Mouse (Mus musculus) hindbrain, embryonic 12.5 days (tissue): ENCODE data around the gene Tnfrsf25. TPM values are rescaled to one million over a fixed set of nuclear protein-coding genes. Genes with fewer than 3 reads are reported as not detected.

ENCODE experiments used
- ATAC-seq: fragments of 200-750 bp; cut with Nextera tagmentation; 2 replicates; pipeline ENCODE4 v1.8.0; 2017; ENCODE audit warnings: moderate TSS enrichment; ENCODE audit not compliant: low FRiP score
- H3K27ac ChIP-seq: fragments of 300-500 bp; sonication (generic); 2 replicates; pipeline ENCODE4 v1.5.1; 2016; ENCODE audit warnings: mild to moderate bottlenecking
- H3K27me3 ChIP-seq: fragments of 300-500 bp; sonication (generic); 2 replicates; pipeline ENCODE4 v1.6.1; 2016; ENCODE audit warnings: mild to moderate bottlenecking
- H3K36me3 ChIP-seq: fragments of 300-500 bp; sonication (generic); 2 replicates; pipeline ENCODE4 v1.6.1; 2016; ENCODE audit warnings: mild to moderate bottlenecking
- H3K4me1 ChIP-seq: fragments of 300-500 bp; sonication (generic); 2 replicates; pipeline ENCODE4 v1.6.1; 2016
- H3K4me2 ChIP-seq: fragments of 300-500 bp; sonication (generic); replicated peaks from 2 replicates; pipeline ENCODE4 v1.6.1; 2016; ENCODE audit warnings: mild to moderate bottlenecking
- H3K4me3 ChIP-seq: fragments of 300-500 bp; sonication (generic); 2 replicates; pipeline ENCODE4 v1.5.1; 2016; ENCODE audit warnings: mild to moderate bottlenecking
- H3K9ac ChIP-seq: fragments of 300-500 bp; sonication (generic); 2 replicates; pipeline ENCODE4 v1.6.1; 2016; ENCODE audit warnings: mild to moderate bottlenecking, moderate library complexity
- H3K9me3 ChIP-seq: fragments of 300-500 bp; sonication (generic); replicated peaks from 2 replicates; pipeline ENCODE4 v1.6.1; 2016; ENCODE audit warnings: mild to moderate bottlenecking
- WGBS: fragments of 180-500 bp; shearing (Covaris S2); methylation state at CpG from one replicate; pipeline ENCODE4 v1.1.7; 2016; 5-methylcytosine and 5-hydroxymethylcytosine counted together
- polyA plus RNA-seq: library from polyadenylated mRNA; unstranded; fragments of >200 nt; fragmentation: Nextera tagmentation; extraction: Ambion mirVana; gene quantifications from 2 replicates; pipeline ENCODE4 v1.2.1, GENCODE M21; 2016

Gene Tnfrsf25
- polyA plus RNA-seq, 1 experiment from 2014 or later = 0.74 TPM

- Histone ChIP-seq H3K36me3 (peaks cover 15% of the 10 kb centered on the region), H3K9ac (no peak overlapping the region), H3K9me3 (no peaks in the 10 kb centered on the region), H3K4me2 (no peak overlapping the region), H3K4me3 (no peak overlapping the region), H3K27me3 (peaks cover 14% of the 10 kb centered on the region), H3K4me1 (peaks cover 19% of the 10 kb centered on the region), H3K27ac (no peak overlapping the region)
- no peak for ATAC-seq
- WGBS = 85% methylated on average over 3 of the region's 3 CpGs
Measured at GRCm38 (mm10) chr4:152109509-152109908, 6.2 kb upstream of the Tnfrsf25 start.

GRCm38 (mm10) chr4:152110689-152111088, 5.0 kb upstream of the Tnfrsf25 start:
- Histone ChIP-seq H3K36me3 (peaks cover 15% of the 10 kb centered on the region), H3K27ac (no peak overlapping the region), H3K4me3 (no peak overlapping the region), H3K4me2 (no peak overlapping the region), H3K9me3 (no peaks in the 10 kb centered on the region), H3K9ac (no peak overlapping the region), H3K27me3 (peaks cover 26% of the 10 kb centered on the region), H3K4me1 (peaks cover 23% of the 10 kb centered on the region)
- 83% methylated on average over 4 of the region's 4 CpGs for WGBS
- ATAC-seq = no peak

GRCm38 (mm10) chr4:152112329-152112728, 3.4 kb upstream of the Tnfrsf25 start:
- no peak for ATAC-seq
- Histone ChIP-seq H3K27ac (no peak overlapping the region), H3K4me3 (no peak overlapping the region), H3K9ac (no peak overlapping the region), H3K27me3 (peaks cover 37% of the 10 kb centered on the region), H3K4me1 (peaks cover 30% of the 10 kb centered on the region), H3K4me2 (no peak overlapping the region), H3K9me3 (no peaks in the 10 kb centered on the region), H3K36me3 (peaks cover 15% of the 10 kb centered on the region)
- 79% methylated on average over 9 of the region's 9 CpGs for WGBS

GRCm38 (mm10) chr4:152114080-152114479, 1.7 kb upstream of the Tnfrsf25 start:
- WGBS = 52% methylated on average over 16 of the region's 16 CpGs
- H3K27ac ChIP-seq = no peak overlapping the region
- peaks cover 13% of the 10 kb centered on the region for H3K4me1 ChIP-seq
- no peak overlapping the region for H3K4me3 ChIP-seq
- peaks cover 15% of the 10 kb centered on the region for H3K36me3 ChIP-seq
- no peak for ATAC-seq
- 0 out of 2 replicates have a peak overlapping the region, but pooled peaks have one; percentile 6 for H3K9ac ChIP-seq
- H3K27me3 ChIP-seq = peaks cover 54% of the 10 kb centered on the region
- H3K9me3 ChIP-seq = no peaks in the 10 kb centered on the region
- H3K4me2 ChIP-seq = no peak overlapping the region

GRCm38 (mm10) chr4:152117538-152117937, 1.8 kb downstream of the Tnfrsf25 start:
- Histone ChIP-seq H3K9me3 (no peaks in the 10 kb centered on the region), H3K4me2 (no peak overlapping the region), H3K27me3 (peaks cover 89% of the 10 kb centered on the region), H3K9ac (no peak overlapping the region), H3K4me1 (peaks cover 35% of the 10 kb centered on the region), H3K27ac (no peak overlapping the region), H3K36me3 (peaks cover 9% of the 10 kb centered on the region; the same call in 1 of the 2 replicates), H3K4me3 (no peak overlapping the region)
- WGBS = 69% methylated on average over 9 of the region's 9 CpGs
- ATAC-seq = no peak

GRCm38 (mm10) chr4:152119396-152120292, 3.9 kb downstream of the Tnfrsf25 start:
- H3K4me3 ChIP-seq = 0 out of 2 replicates have a peak overlapping the region, but pooled peaks have one; percentile 12
- H3K9me3 ChIP-seq = no peaks in the 10 kb centered on the region
- H3K4me2 ChIP-seq = peak overlapping the region; percentile 43
- 0 out of 2 replicates have a peak, but pooled peaks have one; percentile 15 for ATAC-seq
- peaks cover 100% of the 10 kb centered on the region for H3K27me3 ChIP-seq
- H3K27ac ChIP-seq = no peak overlapping the region
- no peak overlapping the region for H3K9ac ChIP-seq
- WGBS = 1% methylated on average over 39 of the region's 39 CpGs
- H3K4me1 ChIP-seq = peaks cover 35% of the 10 kb centered on the region
- no peaks in the 10 kb centered on the region for H3K36me3 ChIP-seq

GRCm38 (mm10) chr4:152120311-152121182, 4.8 kb downstream of the Tnfrsf25 start:
- no peak for ATAC-seq
- peak overlapping the region; percentile 43 for H3K4me2 ChIP-seq
- H3K9me3 ChIP-seq = no peaks in the 10 kb centered on the region
- WGBS = 2% methylated on average over 31 of the region's 31 CpGs
- H3K4me1 ChIP-seq = peaks cover 35% of the 10 kb centered on the region
- peak overlapping the region; percentile 14 for H3K4me3 ChIP-seq
- no peaks in the 10 kb centered on the region for H3K36me3 ChIP-seq
- H3K9ac ChIP-seq = no peak overlapping the region
- no peak overlapping the region for H3K27ac ChIP-seq
- peaks cover 100% of the 10 kb centered on the region for H3K27me3 ChIP-seq

- Histone ChIP-seq H3K27me3 (peaks cover 100% of the 10 kb centered on the region), H3K4me3 (peak overlapping the region; percentile 14), H3K27ac (no peak overlapping the region), H3K4me2 (peak overlapping the region; percentile 43), H3K9ac (no peak overlapping the region), H3K9me3 (no peaks in the 10 kb centered on the region), H3K36me3 (no peaks in the 10 kb centered on the region), H3K4me1 (peaks cover 35% of the 10 kb centered on the region)
- no peak for ATAC-seq
- 2% methylated on average over 12 of the region's 12 CpGs for WGBS
Measured at GRCm38 (mm10) chr4:152121183-152121505, 5.4 kb downstream of the Tnfrsf25 start.

- Histone ChIP-seq H3K4me2 (no peak overlapping the region), H3K9me3 (no peaks in the 10 kb centered on the region), H3K36me3 (no peaks in the 10 kb centered on the region), H3K27me3 (peaks cover 100% of the 10 kb centered on the region), H3K4me1 (peaks cover 34% of the 10 kb centered on the region), H3K4me3 (no peak overlapping the region), H3K27ac (no peak overlapping the region), H3K9ac (no peak overlapping the region)
- no peak for ATAC-seq
- WGBS = 10% methylated on average over 13 of the region's 13 CpGs
Measured at GRCm38 (mm10) chr4:152124361-152124961, 8.7 kb downstream of the Tnfrsf25 start.

- Histone ChIP-seq H3K4me2 (peak overlapping the region; percentile 41), H3K9ac (no peak overlapping the region), H3K4me1 (peaks cover 26% of the 10 kb centered on the region), H3K9me3 (no peaks in the 10 kb centered on the region), H3K27me3 (peaks cover 100% of the 10 kb centered on the region), H3K4me3 (peak overlapping the region; percentile 23), H3K27ac (no peak overlapping the region), H3K36me3 (no peaks in the 10 kb centered on the region)
- ATAC-seq = no peak
- 7% methylated on average over 56 of the region's 56 CpGs for WGBS
Measured at GRCm38 (mm10) chr4:152125161-152126025, 9.7 kb downstream of the Tnfrsf25 start.
